Mouse (Mus musculus): ENCODE measurements around the gene Tfpt.
"Not testable (repeated sequence)": the region's sequence is repeated elsewhere in the genome, so short reads cannot be mapped to it uniquely, and the experiment has no call there.

Tfpt gene

DNA sequence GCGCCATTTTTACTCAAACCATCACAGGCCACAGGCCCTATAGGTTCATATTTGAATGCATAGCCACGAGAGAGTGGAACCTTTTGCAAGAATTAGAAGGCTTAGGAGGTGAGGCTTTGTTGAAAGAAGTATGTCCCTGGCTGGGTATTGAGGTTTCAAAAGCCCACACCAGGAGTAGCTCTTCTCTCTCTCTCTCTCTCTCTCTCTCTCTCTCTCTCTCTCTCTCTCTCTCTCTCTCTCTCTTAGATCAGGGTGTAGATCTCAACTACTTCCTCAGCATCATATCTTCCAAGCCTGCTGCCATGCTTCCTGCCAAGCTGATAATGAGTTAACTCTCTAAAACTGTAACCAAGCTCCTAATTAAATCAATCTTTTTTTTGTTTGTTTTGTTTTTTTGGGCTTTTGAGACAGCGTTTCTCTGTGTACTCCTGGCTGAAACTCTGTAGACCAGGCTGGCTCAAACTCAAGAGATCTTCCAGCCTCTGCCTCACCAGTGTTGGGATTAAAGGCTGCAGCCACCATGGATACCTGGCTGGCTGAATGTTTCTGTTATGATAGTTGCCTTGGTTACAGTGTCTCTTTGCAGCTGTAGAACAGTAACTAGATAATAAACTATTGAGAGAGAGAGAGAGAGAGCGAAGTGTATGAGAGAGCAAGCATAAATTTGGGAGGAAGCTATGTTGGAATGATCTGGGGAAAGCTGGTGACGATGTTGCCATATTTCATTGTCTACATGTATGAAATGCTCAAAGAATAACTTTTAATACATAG, 53.2 kb downstream of the Tfpt start:
- DNase-seq (ENCODE audit: low read depth, low spot score) = no peak

DNA sequence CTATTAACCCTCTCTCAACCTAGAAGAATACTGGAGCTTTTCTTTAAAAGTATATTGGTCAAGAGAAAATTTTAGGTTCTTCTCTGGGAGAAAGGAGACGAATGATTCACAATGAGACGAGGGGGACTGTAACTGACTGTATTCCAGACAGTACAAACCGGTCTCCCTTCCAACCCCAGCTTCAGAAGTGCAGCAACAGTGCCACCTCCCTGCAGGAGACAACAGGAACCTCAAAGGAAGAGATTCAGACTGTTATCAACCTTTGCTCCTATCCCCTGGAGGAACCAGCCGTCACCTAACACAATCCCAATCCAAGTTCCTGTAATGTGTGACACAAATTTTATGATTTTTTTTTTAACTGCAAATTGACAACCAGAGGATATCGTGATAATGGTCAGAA, 55.5 kb downstream of the Tfpt start:
- no peak for DNase-seq (ENCODE audit: low read depth, low spot score)

DNA sequence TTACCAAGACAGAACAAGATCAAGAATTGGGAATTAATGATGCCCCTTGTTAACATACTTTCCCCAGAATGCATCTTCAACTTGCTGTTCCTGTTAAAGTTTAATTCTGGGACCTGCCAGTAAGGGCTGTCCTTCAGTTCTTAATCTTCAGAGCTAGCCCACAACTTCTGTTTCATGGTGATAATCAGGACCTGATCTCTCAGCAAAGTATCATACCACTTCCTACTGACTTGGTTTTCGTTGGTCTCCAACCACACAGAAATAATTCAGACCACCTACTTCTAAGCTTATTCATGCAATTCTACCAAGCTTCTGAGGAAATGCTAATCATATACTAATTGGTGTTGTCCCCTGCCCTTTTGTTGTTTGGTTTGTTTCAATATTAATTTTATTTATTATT, 57.9 kb downstream of the Tfpt start:
- DNase-seq (ENCODE audit: low read depth, low spot score) = no peak

DNA sequence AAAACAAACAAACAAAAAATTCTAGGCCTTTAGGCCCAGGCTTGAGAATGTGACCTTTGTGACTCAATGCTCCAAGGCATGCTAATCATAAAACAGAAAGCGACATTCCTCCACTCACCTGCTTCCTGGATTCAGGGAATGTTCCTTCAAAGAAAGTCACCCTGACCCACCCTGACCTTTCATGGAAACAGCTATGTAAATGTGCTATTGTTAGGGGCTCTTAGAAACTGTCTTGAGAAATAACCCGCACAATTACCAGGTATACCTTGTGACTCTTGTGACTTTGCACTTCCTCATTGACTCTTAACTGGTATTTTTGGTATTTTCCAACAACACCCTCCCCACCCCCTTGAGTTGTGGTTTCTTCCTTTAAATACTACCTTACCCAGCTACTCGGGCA, 59.1 kb downstream of the Tfpt start:
- DNase-seq (ENCODE audit: low read depth, low spot score) = not testable (repeated sequence)

Measured in embryo, embryonic 11.5 days (tissue).